7 mouse cellular contexts compared by ENCODE assay signal in the genomic region with DNA sequence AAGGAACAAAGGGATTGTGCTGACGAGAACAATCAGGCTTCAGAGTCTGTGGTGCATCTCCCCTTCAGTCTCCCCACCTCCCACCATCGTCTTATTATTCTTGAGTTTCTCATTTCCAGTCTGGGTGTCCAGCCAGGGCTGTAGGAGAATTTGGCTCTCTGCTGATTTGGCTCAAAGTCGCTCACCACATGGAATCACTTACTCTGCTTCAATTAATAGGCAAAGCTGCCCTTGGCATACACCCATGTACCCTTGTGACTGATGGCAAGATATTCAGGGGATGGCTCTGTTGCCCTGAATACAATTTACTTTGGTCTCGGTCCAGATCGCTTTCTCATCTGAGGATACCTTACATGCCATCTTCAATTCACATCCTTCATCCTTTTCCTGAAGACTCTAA. TPM values are rescaled to one million over a fixed set of nuclear protein-coding genes. Genes with fewer than 3 reads are reported as not detected.
DNase-seq lines count a peak whose midpoint lies in the region; ATAC-seq lines count a peak whose summit lies in the region.

No protein-coding gene starts in this region.

- no peaks in the 10 kb centered on the region for H3K9me3 ChIP-seq in lung, embryonic 16.5 days (ENCODE audit: control insufficient read depth, low read length)
- H3K9me3 ChIP-seq in embryonic facial prominence, embryonic 13.5 days: no peaks in the 10 kb centered on the region
- H3K9me3 ChIP-seq in hindbrain, embryonic 15.5 days: no peaks in the 10 kb centered on the region
- H3K9me3 ChIP-seq in stomach, embryonic 14.5 days (ENCODE audit: control insufficient read depth, low read depth, low read length): no peaks in the 10 kb centered on the region

- peak overlapping the region; percentile 98 for H3K27ac ChIP-seq in lung, embryonic 16.5 days (ENCODE audit: low read length)
- peak overlapping the region; percentile 96 for H3K27ac ChIP-seq in embryonic facial prominence, embryonic 13.5 days
- H3K27ac ChIP-seq in hindbrain, embryonic 15.5 days (replicated peaks): peak overlapping the region; percentile 97
- no peak overlapping the region; the same call in 1 of the 2 replicates for H3K27ac ChIP-seq in stomach, embryonic 14.5 days (ENCODE audit: low read length)

- peaks cover 12% of the 10 kb centered on the region; the same call in 1 of the 2 replicates for H3K4me1 ChIP-seq in lung, embryonic 16.5 days (replicated peaks; ENCODE audit: control insufficient read depth, insufficient read depth, low read length)
- H3K4me1 ChIP-seq in embryonic facial prominence, embryonic 13.5 days: peaks cover 44% of the 10 kb centered on the region
- H3K4me1 ChIP-seq in hindbrain, embryonic 15.5 days (replicated peaks): peaks cover 69% of the 10 kb centered on the region
- peaks cover 23% of the 10 kb centered on the region; the same call in 1 of the 2 replicates for H3K4me1 ChIP-seq in stomach, embryonic 14.5 days (ENCODE audit: control insufficient read depth, insufficient read depth, low read length)

- 56% methylated on average over 5 of the region's 5 CpGs for WGBS in lung, embryonic 16.5 days
- WGBS in embryonic facial prominence, embryonic 13.5 days: 42% methylated on average over 5 of the region's 5 CpGs
- 25% methylated on average over 5 of the region's 5 CpGs for WGBS in hindbrain, embryonic 15.5 days
- 55% methylated on average over 5 of the region's 5 CpGs for WGBS in stomach, embryonic 14.5 days

- no peak for DNase-seq in lung, postnatal 14 days
- DNase-seq in thymus, postnatal 36 days: no peak
- DNase-seq in embryo, embryonic 9.5 days (ENCODE audit: extremely low spot score): no peak

- peak overlapping the region; percentile 82 for H3K9ac ChIP-seq in lung, embryonic 16.5 days (ENCODE audit: low read length)
- peak overlapping the region; percentile 88 for H3K9ac ChIP-seq in embryonic facial prominence, embryonic 13.5 days
- H3K9ac ChIP-seq in hindbrain, embryonic 15.5 days: peak overlapping the region; percentile 89
- H3K9ac ChIP-seq in stomach, embryonic 14.5 days (replicated peaks; ENCODE audit: low read depth, low read length): no peak overlapping the region

- peak overlapping the region; percentile 70 for H3K4me3 ChIP-seq in lung, embryonic 16.5 days (ENCODE audit: low read length)
- H3K4me3 ChIP-seq in embryonic facial prominence, embryonic 13.5 days: peak overlapping the region; percentile 70
- peak overlapping the region; percentile 86 for H3K4me3 ChIP-seq in hindbrain, embryonic 15.5 days
- H3K4me3 ChIP-seq in stomach, embryonic 14.5 days (ENCODE audit: low read depth, low read length): peak overlapping the region; percentile 54; the same call in 1 of the 2 replicates

- H3K27me3 ChIP-seq in lung, embryonic 16.5 days (ENCODE audit: control insufficient read depth, insufficient read depth, low read depth, low read length): peaks cover 6% of the 10 kb centered on the region
- peaks cover 8% of the 10 kb centered on the region for H3K27me3 ChIP-seq in embryonic facial prominence, embryonic 13.5 days
- no peaks in the 10 kb centered on the region for H3K27me3 ChIP-seq in hindbrain, embryonic 15.5 days
- no peaks in the 10 kb centered on the region for H3K27me3 ChIP-seq in stomach, embryonic 14.5 days (ENCODE audit: control insufficient read depth, insufficient read depth, low read length)

- H3K4me2 ChIP-seq in lung, embryonic 16.5 days (ENCODE audit: low read depth, low read length): peak overlapping the region; percentile 69
- peak overlapping the region; percentile 81 for H3K4me2 ChIP-seq in embryonic facial prominence, embryonic 13.5 days
- H3K4me2 ChIP-seq in hindbrain, embryonic 15.5 days: peak overlapping the region; percentile 70
- peak overlapping the region; percentile 60 for H3K4me2 ChIP-seq in stomach, embryonic 14.5 days (replicated peaks; ENCODE audit: low read depth, low read length)

- no peaks in the 10 kb centered on the region for H3K36me3 ChIP-seq in lung, embryonic 16.5 days (ENCODE audit: control insufficient read depth, insufficient read depth, low read length)
- H3K36me3 ChIP-seq in embryonic facial prominence, embryonic 13.5 days: 0 out of 2 replicates have a peak, but pooled peaks cover 8% of the 10 kb centered on the region
- H3K36me3 ChIP-seq in hindbrain, embryonic 15.5 days: no peaks in the 10 kb centered on the region
- H3K36me3 ChIP-seq in stomach, embryonic 14.5 days (ENCODE audit: control insufficient read depth, insufficient read depth, low read length): no peaks in the 10 kb centered on the region; the same call in 1 of the 2 replicates

- ATAC-seq in lung, embryonic 16.5 days (ENCODE audit: low read depth): no peak
- ATAC-seq in embryonic facial prominence, embryonic 13.5 days (ENCODE audit: insufficient number of reproducible peaks, insufficient read depth, low FRiP score, low TSS enrichment, low read depth): no peak
- ATAC-seq in hindbrain, embryonic 15.5 days (ENCODE audit: low FRiP score, low read depth): no peak
- no peak for ATAC-seq in stomach, embryonic 14.5 days (ENCODE audit: insufficient number of reproducible peaks, insufficient read depth, low FRiP score, low read depth)

RNA-seq across cellular contexts. Expression of a gene that starts 2.4 kb away (rescaled TPM):
- polyA plus RNA-seq in lung, embryonic 16.5 days (2015; fragmentation: Nextera tagmentation; extraction: Ambion mirVana): 6.7 and 8.2 TPM in 2 replicates
- 8.8 and 9.3 TPM in 2 replicates for polyA plus RNA-seq in embryonic facial prominence, embryonic 13.5 days (2015; fragmentation: Nextera tagmentation; extraction: Ambion mirVana)
- polyA plus RNA-seq in hindbrain, embryonic 15.5 days (2015; fragmentation: Nextera tagmentation; extraction: Ambion mirVana): 5.4 and 6.1 TPM in 2 replicates
- polyA plus RNA-seq in stomach, embryonic 14.5 days (2014; fragmentation: Nextera tagmentation; extraction: Ambion mirVana): 10.6 TPM in 2 replicates

RNA-seq across cellular contexts. Expression of a gene that starts 6.9 kb away (rescaled TPM):
- polyA plus RNA-seq in lung, embryonic 16.5 days (2015; fragmentation: Nextera tagmentation; extraction: Ambion mirVana): 1.6 and 1.9 TPM in 2 replicates
- 3.1 and 3.2 TPM in 2 replicates for polyA plus RNA-seq in embryonic facial prominence, embryonic 13.5 days (2015; fragmentation: Nextera tagmentation; extraction: Ambion mirVana)
- 16.7 and 19.9 TPM in 2 replicates for polyA plus RNA-seq in hindbrain, embryonic 15.5 days (2015; fragmentation: Nextera tagmentation; extraction: Ambion mirVana)
- 2.9 and 3.4 TPM in 2 replicates for polyA plus RNA-seq in stomach, embryonic 14.5 days (2014; fragmentation: Nextera tagmentation; extraction: Ambion mirVana)

RNA-seq across cellular contexts. Expression of a gene that starts 9.3 kb away (rescaled TPM):
- 35.9 TPM in 2 replicates for polyA plus RNA-seq in lung, embryonic 16.5 days (2015; fragmentation: Nextera tagmentation; extraction: Ambion mirVana)
- 53.7 and 56.7 TPM in 2 replicates for polyA plus RNA-seq in embryonic facial prominence, embryonic 13.5 days (2015; fragmentation: Nextera tagmentation; extraction: Ambion mirVana)
- 36.8 and 38.8 TPM in 2 replicates for polyA plus RNA-seq in hindbrain, embryonic 15.5 days (2015; fragmentation: Nextera tagmentation; extraction: Ambion mirVana)
- 21.5 and 29.5 TPM in 2 replicates for polyA plus RNA-seq in stomach, embryonic 14.5 days (2014; fragmentation: Nextera tagmentation; extraction: Ambion mirVana)

RNA-seq across cellular contexts. Expression of a gene that starts 26.4 kb away (rescaled TPM):
- 132 and 135 TPM in 2 replicates for polyA plus RNA-seq in lung, embryonic 16.5 days (2015; fragmentation: Nextera tagmentation; extraction: Ambion mirVana)
- 148 and 157 TPM in 2 replicates for polyA plus RNA-seq in embryonic facial prominence, embryonic 13.5 days (2015; fragmentation: Nextera tagmentation; extraction: Ambion mirVana)
- polyA plus RNA-seq in hindbrain, embryonic 15.5 days (2015; fragmentation: Nextera tagmentation; extraction: Ambion mirVana): 109 and 119 TPM in 2 replicates
- 144 and 147 TPM in 2 replicates for polyA plus RNA-seq in stomach, embryonic 14.5 days (2014; fragmentation: Nextera tagmentation; extraction: Ambion mirVana)

RNA-seq across cellular contexts. Expression of a gene that starts 26.5 kb away (rescaled TPM):
- polyA plus RNA-seq in lung, embryonic 16.5 days (2015; fragmentation: Nextera tagmentation; extraction: Ambion mirVana): 1.4 TPM in 2 replicates
- polyA plus RNA-seq in embryonic facial prominence, embryonic 13.5 days (2015; fragmentation: Nextera tagmentation; extraction: Ambion mirVana): 1.3 and 1.5 TPM in 2 replicates
- 1.8 and 2.2 TPM in 2 replicates for polyA plus RNA-seq in hindbrain, embryonic 15.5 days (2015; fragmentation: Nextera tagmentation; extraction: Ambion mirVana)
- polyA plus RNA-seq in stomach, embryonic 14.5 days (2014; fragmentation: Nextera tagmentation; extraction: Ambion mirVana): 0.69 and 1.9 TPM in 2 replicates
